Mouse (Mus musculus): ENCODE data around the gene Pigw. TPM values are rescaled to one million over a fixed set of nuclear protein-coding genes. Genes with fewer than 3 reads are reported as not detected.
A peak's percentile ranks its signal among the peaks of the same experiment; 100 is the strongest.

The Pigw gene
- polyA plus RNA-seq, 1 experiment from 2014 or later: 2.0 TPM

DNA sequence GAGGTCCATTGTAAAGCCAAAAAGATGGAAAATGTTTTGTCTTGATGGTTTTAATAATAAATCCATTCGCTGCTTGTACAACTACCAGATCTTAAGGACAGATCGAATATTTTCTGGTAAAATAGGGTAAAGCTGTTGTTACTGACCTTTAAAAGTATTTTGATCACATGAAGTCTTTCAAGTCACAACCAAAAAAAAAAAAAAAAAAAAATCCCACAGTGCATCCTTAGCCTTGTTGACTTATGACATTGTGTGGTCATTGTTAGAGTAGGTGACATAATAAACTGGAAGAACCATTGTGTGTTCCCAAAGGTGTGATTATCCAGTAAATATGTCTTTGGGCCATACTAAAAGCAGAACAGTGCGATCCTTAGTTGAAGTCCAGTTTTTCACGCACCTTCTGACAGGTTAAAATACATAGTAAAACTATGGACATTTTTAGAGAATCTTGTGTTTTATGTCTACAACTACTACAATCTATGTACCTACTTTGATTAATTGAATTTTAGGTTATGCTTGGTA lies 8.5 kb downstream of the Pigw start:
- H3K4me1 ChIP-seq (ENCODE audit: control insufficient read depth, insufficient read depth, low read length): peaks cover 6% of the 10 kb centered on the region; the same call in 1 of the 2 replicates
- H3K27ac ChIP-seq (ENCODE audit: low read depth, low read length): peak overlapping the region; percentile 99
- H3K36me3 ChIP-seq (ENCODE audit: control insufficient read depth, insufficient read depth, low read length): no peaks in the 10 kb centered on the region
- no peaks in the 10 kb centered on the region for H3K27me3 ChIP-seq (ENCODE audit: control insufficient read depth, insufficient read depth, low read length)
- 76% methylated on average over 4 of the region's 4 CpGs for WGBS (ENCODE audit: insufficient replicate concordance)
- ATAC-seq (replicated peaks; ENCODE audit: insufficient number of reproducible peaks, low FRiP score, low TSS enrichment): no peak
- peak overlapping the region; percentile 84 for H3K4me3 ChIP-seq (ENCODE audit: low read depth, low read length)
- peak overlapping the region; percentile 70 for H3K4me2 ChIP-seq
- H3K9me3 ChIP-seq (replicated peaks; ENCODE audit: control insufficient read depth, low read length): no peaks in the 10 kb centered on the region
- H3K9ac ChIP-seq (ENCODE audit: low read depth, low read length): peak overlapping the region; percentile 93

DNA sequence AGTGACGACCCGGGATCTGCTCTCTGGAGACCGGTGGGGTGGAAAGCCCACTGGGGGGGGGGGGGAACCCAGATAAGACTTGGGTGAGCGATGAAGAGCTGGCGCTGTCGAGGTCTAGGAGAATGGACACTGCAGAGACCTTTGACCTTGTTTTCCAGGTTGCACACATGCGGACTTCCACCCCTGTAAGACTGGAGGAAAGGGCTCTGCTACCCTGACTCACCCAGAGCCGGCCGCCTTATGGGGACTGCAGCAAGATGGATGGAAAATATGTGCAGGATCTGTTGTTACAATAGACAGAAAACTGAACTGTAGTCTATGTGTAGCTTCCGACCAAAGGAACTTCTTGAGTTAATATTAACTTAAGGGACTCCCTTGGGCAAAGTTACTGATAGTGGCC lies 9.0 kb downstream of the Pigw start:
- WGBS (ENCODE audit: insufficient replicate concordance): under 1% methylated on average over 10 of the region's 10 CpGs
- Histone ChIP-seq H3K36me3 (ENCODE audit: control insufficient read depth, insufficient read depth, low read length) (no peaks in the 10 kb centered on the region), H3K4me3 (ENCODE audit: low read depth, low read length) (peak overlapping the region; percentile 84), H3K9me3 (replicated peaks; ENCODE audit: control insufficient read depth, low read length) (no peaks in the 10 kb centered on the region), H3K27ac (ENCODE audit: low read depth, low read length) (peak overlapping the region; percentile 99), H3K27me3 (ENCODE audit: control insufficient read depth, insufficient read depth, low read length) (no peaks in the 10 kb centered on the region), H3K9ac (ENCODE audit: low read depth, low read length) (peak overlapping the region; percentile 93), H3K4me1 (ENCODE audit: control insufficient read depth, insufficient read depth, low read length) (peaks cover 9% of the 10 kb centered on the region), H3K4me2 (peak overlapping the region; percentile 70)
- ATAC-seq (replicated peaks; ENCODE audit: insufficient number of reproducible peaks, low FRiP score, low TSS enrichment): peak; percentile 44

DNA sequence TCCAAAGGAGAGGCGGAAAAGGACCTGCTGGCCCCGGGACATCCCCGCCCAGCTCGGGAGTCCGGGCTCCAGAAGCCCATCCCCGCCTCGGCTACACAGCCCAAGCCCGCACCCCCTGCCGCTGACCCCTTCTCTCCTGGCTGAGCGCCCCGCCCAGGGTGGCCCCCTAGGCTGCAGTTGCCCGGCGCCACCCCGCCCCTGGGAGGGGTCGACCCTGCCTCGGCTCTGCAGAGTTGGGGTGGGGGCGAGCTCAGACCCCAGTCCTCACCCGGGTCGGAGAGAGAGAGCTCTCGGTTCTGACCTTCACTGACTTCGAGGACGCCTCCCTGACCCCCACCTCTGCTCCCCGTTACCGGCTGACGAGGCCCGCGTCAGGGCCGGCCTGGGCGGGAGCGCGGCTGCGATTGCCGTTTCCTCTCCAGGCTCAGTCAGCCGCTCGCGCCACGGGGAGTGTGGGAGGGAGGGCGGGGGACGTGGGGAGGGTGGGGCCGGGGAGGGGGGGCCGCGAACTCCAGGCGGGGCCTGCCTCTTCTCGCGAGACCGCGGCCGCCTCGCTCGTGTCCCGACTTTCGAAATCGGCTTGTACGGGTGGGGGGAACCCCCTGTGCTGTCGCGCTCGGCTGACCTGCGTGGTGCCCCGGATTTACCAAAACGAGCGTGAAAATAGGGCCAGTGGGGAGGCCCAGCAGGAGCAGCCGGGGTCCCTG lies 9.6 kb downstream of the Pigw start, which contains the start of gene Ggnbp2:
TSS of gene Ggnbp2 (minus strand) at position 481 of the 707 bp plus-strand sequence.
- Histone ChIP-seq H3K4me1 (ENCODE audit: control insufficient read depth, insufficient read depth, low read length) (peaks cover 9% of the 10 kb centered on the region), H3K36me3 (ENCODE audit: control insufficient read depth, insufficient read depth, low read length) (no peaks in the 10 kb centered on the region), H3K4me3 (ENCODE audit: low read depth, low read length) (peak within 1 kb of the TSS; percentile 84), H3K9me3 (replicated peaks; ENCODE audit: control insufficient read depth, low read length) (no peaks in the 10 kb centered on the region), H3K9ac (ENCODE audit: low read depth, low read length) (peak within 1 kb of the TSS; percentile 93), H3K27ac (ENCODE audit: low read depth, low read length) (peak within 1 kb of the TSS; percentile 99), H3K27me3 (ENCODE audit: control insufficient read depth, insufficient read depth, low read length) (no peaks in the 10 kb centered on the region), H3K4me2 (peak within 1 kb of the TSS; percentile 85)
- WGBS (ENCODE audit: insufficient replicate concordance): under 1% methylated on average over 46 of the region's 62 CpGs
- ATAC-seq (replicated peaks; ENCODE audit: insufficient number of reproducible peaks, low FRiP score, low TSS enrichment): peak; percentile 90

DNA sequence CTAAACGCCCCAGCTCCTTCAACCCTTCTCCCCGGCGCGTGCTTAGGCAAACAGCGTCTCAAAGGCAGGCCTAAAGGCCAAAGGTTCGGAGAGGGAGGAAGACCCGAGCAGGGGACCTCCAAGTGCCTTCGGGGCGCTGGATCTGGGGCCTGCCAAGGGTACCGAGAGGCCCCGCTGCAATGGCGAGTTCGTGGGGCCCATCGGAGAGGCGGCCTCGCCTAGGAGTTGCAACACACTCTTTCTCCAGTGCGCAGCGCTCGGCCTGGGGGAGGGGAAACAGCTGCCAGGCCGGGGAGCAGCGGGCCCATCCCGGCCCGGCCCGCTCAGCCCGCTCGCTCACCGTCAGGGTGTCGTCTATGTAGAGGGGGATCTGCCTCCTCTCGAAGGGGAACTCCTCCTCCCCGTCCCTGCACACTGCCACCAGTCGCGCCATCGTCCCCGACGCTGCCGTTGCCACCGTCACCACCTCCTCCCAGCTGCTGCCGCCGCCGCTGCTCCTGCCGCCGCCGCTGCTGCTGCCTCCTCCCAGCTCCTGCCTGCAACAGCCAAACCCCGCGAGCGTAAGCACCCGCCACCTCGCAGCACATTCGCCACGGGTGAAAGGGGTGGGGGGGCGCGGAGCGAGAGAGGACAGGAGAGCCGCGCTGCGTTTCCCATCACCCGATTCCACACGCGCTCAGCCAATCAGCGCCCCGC lies 10.4 kb downstream of the Pigw start:
- no peaks in the 10 kb centered on the region for H3K36me3 ChIP-seq (ENCODE audit: control insufficient read depth, insufficient read depth, low read length)
- peak overlapping the region; percentile 93 for H3K9ac ChIP-seq (ENCODE audit: low read depth, low read length)
- no peaks in the 10 kb centered on the region for H3K9me3 ChIP-seq (replicated peaks; ENCODE audit: control insufficient read depth, low read length)
- H3K4me3 ChIP-seq (ENCODE audit: low read depth, low read length): peak overlapping the region; percentile 84
- H3K27ac ChIP-seq (ENCODE audit: low read depth, low read length): peak overlapping the region; percentile 99
- H3K4me1 ChIP-seq (ENCODE audit: control insufficient read depth, insufficient read depth, low read length): peaks cover 9% of the 10 kb centered on the region
- peak; percentile 77 for ATAC-seq (replicated peaks; ENCODE audit: insufficient number of reproducible peaks, low FRiP score, low TSS enrichment)
- 0% methylated on average over 56 of the region's 61 CpGs for WGBS (ENCODE audit: insufficient replicate concordance)
- H3K4me2 ChIP-seq: peak overlapping the region; percentile 85
- H3K27me3 ChIP-seq (ENCODE audit: control insufficient read depth, insufficient read depth, low read length): no peaks in the 10 kb centered on the region

DNA sequence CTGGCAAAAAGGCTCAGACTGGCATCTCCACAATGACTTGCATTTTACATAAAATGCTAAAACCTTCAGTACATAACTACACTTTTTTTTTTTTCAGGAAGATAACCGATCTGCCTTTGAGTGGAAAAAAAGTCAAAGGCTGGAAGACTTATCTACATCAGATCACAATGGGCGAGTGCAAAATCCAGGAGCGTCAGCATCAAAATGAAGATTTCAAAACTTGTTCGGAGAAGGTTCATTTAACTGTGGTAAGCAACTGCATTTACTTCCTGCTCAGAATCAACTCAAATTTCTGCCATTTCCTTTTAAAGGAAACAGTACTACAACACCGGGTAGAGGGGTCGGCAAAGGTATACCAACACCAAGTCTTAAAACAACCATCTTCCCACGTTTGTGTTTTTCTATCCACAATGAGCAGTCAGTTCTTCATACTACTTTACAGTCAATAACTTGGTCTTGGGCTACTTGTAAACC lies 11.3 kb downstream of the Pigw start:
- Histone ChIP-seq H3K9me3 (replicated peaks; ENCODE audit: control insufficient read depth, low read length) (no peaks in the 10 kb centered on the region), H3K4me1 (ENCODE audit: control insufficient read depth, insufficient read depth, low read length) (peaks cover 9% of the 10 kb centered on the region), H3K4me3 (ENCODE audit: low read depth, low read length) (peak overlapping the region; percentile 84), H3K36me3 (ENCODE audit: control insufficient read depth, insufficient read depth, low read length) (no peaks in the 10 kb centered on the region), H3K4me2 (peak overlapping the region; percentile 85), H3K9ac (ENCODE audit: low read depth, low read length) (peak overlapping the region; percentile 93), H3K27me3 (ENCODE audit: control insufficient read depth, insufficient read depth, low read length) (no peaks in the 10 kb centered on the region), H3K27ac (ENCODE audit: low read depth, low read length) (peak overlapping the region; percentile 99)
- 11% methylated on average over 7 of the region's 7 CpGs for WGBS (ENCODE audit: insufficient replicate concordance)
- no peak for ATAC-seq (replicated peaks; ENCODE audit: insufficient number of reproducible peaks, low FRiP score, low TSS enrichment)

DNA sequence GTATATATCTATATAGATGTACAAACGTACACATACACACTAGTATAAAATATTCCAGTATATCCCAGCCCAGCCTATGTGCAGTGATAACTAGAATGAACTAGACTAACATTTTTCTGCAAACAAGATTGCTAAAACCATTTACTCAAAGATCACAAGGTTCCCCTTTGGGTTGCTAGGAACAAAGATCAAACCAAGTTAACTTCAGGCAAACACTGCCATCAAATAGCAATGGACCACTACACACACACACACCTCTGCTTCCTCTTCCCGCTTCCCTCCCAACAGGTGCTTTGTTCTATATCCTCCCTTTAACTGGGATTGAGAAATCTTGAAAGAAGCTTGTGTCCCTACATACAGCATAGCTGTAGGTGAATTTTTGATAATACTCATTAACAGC lies 12.5 kb downstream of the Pigw start:
- Histone ChIP-seq H3K4me1 (ENCODE audit: control insufficient read depth, insufficient read depth, low read length) (peaks cover 9% of the 10 kb centered on the region), H3K9ac (ENCODE audit: low read depth, low read length) (no peak overlapping the region), H3K4me2 (peak overlapping the region; percentile 37), H3K36me3 (ENCODE audit: control insufficient read depth, insufficient read depth, low read length) (no peaks in the 10 kb centered on the region), H3K4me3 (ENCODE audit: low read depth, low read length) (no peak overlapping the region), H3K27ac (ENCODE audit: low read depth, low read length) (no peak overlapping the region), H3K27me3 (ENCODE audit: control insufficient read depth, insufficient read depth, low read length) (no peaks in the 10 kb centered on the region), H3K9me3 (replicated peaks; ENCODE audit: control insufficient read depth, low read length) (no peaks in the 10 kb centered on the region)
- no peak for ATAC-seq (replicated peaks; ENCODE audit: insufficient number of reproducible peaks, low FRiP score, low TSS enrichment)
- WGBS (ENCODE audit: insufficient replicate concordance): 84% methylated on average over 2 of the region's 2 CpGs

DNA sequence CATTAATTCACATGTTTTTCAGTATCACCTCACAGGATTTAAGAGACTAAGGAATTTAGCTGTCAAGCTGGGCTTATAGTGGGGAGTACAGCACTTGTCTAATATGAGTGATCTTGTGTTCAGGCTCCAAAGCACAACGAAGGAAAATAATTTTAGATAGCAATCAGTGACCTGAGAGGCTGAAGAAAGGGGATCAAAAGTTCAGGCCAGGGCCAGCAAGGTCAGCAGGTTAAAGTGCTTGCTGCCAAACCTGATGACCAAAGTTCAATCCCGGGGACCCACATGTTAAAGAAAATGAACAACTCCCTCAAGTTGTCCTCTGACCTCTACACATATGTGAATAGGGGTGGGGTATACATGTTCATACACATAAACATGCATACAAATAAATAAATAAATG lies 14.8 kb downstream of the Pigw start:
- 65% methylated on average over 2 of the region's 2 CpGs for WGBS (ENCODE audit: insufficient replicate concordance)
- H3K27ac ChIP-seq (ENCODE audit: low read depth, low read length): no peak overlapping the region
- no peaks in the 10 kb centered on the region for H3K9me3 ChIP-seq (replicated peaks; ENCODE audit: control insufficient read depth, low read length)
- no peak for ATAC-seq (replicated peaks; ENCODE audit: insufficient number of reproducible peaks, low FRiP score, low TSS enrichment)
- H3K9ac ChIP-seq (ENCODE audit: low read depth, low read length): no peak overlapping the region
- no peak overlapping the region for H3K4me2 ChIP-seq
- H3K36me3 ChIP-seq (ENCODE audit: control insufficient read depth, insufficient read depth, low read length): peaks cover 3% of the 10 kb centered on the region; the same call in 1 of the 2 replicates
- H3K27me3 ChIP-seq (ENCODE audit: control insufficient read depth, insufficient read depth, low read length): no peaks in the 10 kb centered on the region
- peaks cover 9% of the 10 kb centered on the region for H3K4me1 ChIP-seq (ENCODE audit: control insufficient read depth, insufficient read depth, low read length)
- H3K4me3 ChIP-seq (ENCODE audit: low read depth, low read length): no peak overlapping the region

DNA sequence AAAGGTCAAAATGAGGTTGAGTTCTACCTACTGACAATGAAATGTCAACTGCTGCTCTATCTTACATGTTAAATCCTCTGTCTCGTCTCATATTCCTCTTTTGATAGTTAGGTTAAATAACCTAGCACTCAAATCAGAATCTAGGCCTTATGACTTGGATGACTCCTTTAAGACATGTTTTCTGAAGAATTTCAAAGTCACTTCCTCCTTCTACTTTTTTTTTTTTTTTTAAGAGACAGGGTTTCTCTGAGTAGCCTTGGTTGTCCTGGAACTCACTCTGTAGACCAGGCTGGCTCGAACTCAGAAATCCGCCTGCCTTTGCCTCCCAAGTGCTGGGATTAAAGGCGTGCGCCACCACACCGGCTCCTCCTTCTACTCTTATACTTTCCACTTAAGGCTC lies 24.8 kb downstream of the Pigw start:
- Histone ChIP-seq H3K36me3 (ENCODE audit: control insufficient read depth, insufficient read depth, low read length) (peaks cover 9% of the 10 kb centered on the region), H3K4me1 (ENCODE audit: control insufficient read depth, insufficient read depth, low read length) (no peaks in the 10 kb centered on the region), H3K27me3 (ENCODE audit: control insufficient read depth, insufficient read depth, low read length) (no peaks in the 10 kb centered on the region), H3K4me3 (ENCODE audit: low read depth, low read length) (no peak overlapping the region), H3K27ac (ENCODE audit: low read depth, low read length) (no peak overlapping the region), H3K4me2 (no peak overlapping the region), H3K9me3 (replicated peaks; ENCODE audit: control insufficient read depth, low read length) (no peaks in the 10 kb centered on the region), H3K9ac (ENCODE audit: low read depth, low read length) (no peak overlapping the region)
- ATAC-seq (replicated peaks; ENCODE audit: insufficient number of reproducible peaks, low FRiP score, low TSS enrichment): no peak
- 92% methylated on average over 6 of the region's 6 CpGs for WGBS (ENCODE audit: insufficient replicate concordance)

Measured in heart, embryonic 11.5 days (tissue).